Mouse (Mus musculus) neural tube, embryonic 12.5 days (tissue): ENCODE data around the gene 4930402H24Rik. TPM values are rescaled to one million over a fixed set of nuclear protein-coding genes. Genes with fewer than 3 reads are reported as not detected.
A peak's percentile ranks its signal among the peaks of the same experiment; 100 is the strongest.
"Not testable (repeated sequence)": the region's sequence is repeated elsewhere in the genome, so short reads cannot be mapped to it uniquely, and the experiment has no call there.

Experiments used
- ATAC-seq: fragments of 200-750 bp; cut with Nextera tagmentation; 2 replicates; pipeline ENCODE4 v1.8.0; 2017; ENCODE audit warnings: low read depth, mild to moderate bottlenecking, moderate TSS enrichment, moderate library complexity; ENCODE audit not compliant: low FRiP score
- H3K27ac ChIP-seq: fragments of 300-500 bp; sonication (generic); 2 replicates; pipeline ENCODE4 v1.5.1; 2016
- H3K27me3 ChIP-seq: fragments of 300-500 bp; sonication (generic); replicated peaks from 2 replicates; pipeline ENCODE4 v1.6.1; 2016; ENCODE audit warnings: mild to moderate bottlenecking
- H3K36me3 ChIP-seq: fragments of 300-500 bp; sonication (generic); 2 replicates; pipeline ENCODE4 v1.6.1; 2016; ENCODE audit warnings: mild to moderate bottlenecking
- H3K4me1 ChIP-seq: fragments of 300-500 bp; sonication (generic); 2 replicates; pipeline ENCODE4 v1.6.1; 2016
- H3K4me2 ChIP-seq: fragments of 300-500 bp; sonication (generic); replicated peaks from 2 replicates; pipeline ENCODE4 v1.6.1; 2016; ENCODE audit warnings: mild to moderate bottlenecking
- H3K4me3 ChIP-seq: fragments of 300-500 bp; sonication (generic); 2 replicates; pipeline ENCODE4 v1.5.1; 2016
- H3K9ac ChIP-seq: fragments of 300-500 bp; sonication (generic); 2 replicates; pipeline ENCODE4 v1.6.1; 2016; ENCODE audit warnings: mild to moderate bottlenecking
- H3K9me3 ChIP-seq: fragments of 300-500 bp; sonication (generic); 2 replicates; pipeline ENCODE4 v1.6.1; 2016; ENCODE audit warnings: mild to moderate bottlenecking
- WGBS: fragments of 180-500 bp; shearing (Covaris S2); methylation state at CpG from one replicate; pipeline ENCODE4 v1.1.7; 2016; 5-methylcytosine and 5-hydroxymethylcytosine counted together
- polyA plus RNA-seq: library from polyadenylated mRNA; unstranded; fragments of >200 nt; fragmentation: Nextera tagmentation; extraction: Ambion mirVana; gene quantifications from 2 replicates; pipeline ENCODE4 v1.2.1, GENCODE M21; 2016

4930402H24Rik gene
- polyA plus RNA-seq, 1 experiment from 2014 or later: 86.6 TPM

DNA sequence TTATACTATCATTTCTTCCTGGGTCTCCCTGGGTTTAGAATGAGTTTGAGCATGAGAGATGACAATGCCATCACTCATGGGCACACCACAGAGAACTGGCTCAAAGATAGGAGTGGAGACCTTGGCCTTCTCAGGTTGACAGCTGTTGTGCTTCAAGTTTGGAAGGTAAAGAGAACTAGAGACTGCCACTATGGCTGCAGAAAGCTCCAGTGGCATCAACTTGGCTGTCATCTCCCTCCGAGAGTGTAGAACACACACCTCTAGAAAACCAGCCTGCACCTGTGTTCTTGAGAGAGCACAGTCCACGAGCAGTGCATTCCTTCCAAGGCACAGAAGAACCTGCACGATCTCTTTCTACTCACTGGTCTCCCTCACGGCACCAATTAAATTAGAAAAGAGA, 76.7 kb downstream of the 4930402H24Rik start:
- no peak overlapping the region for H3K9ac ChIP-seq
- H3K4me2 ChIP-seq: no peak overlapping the region
- peaks cover 13% of the 10 kb centered on the region for H3K4me1 ChIP-seq
- H3K9me3 ChIP-seq: no peaks in the 10 kb centered on the region
- 89% methylated on average over 4 of the region's 4 CpGs for WGBS
- no peak for ATAC-seq
- no peak overlapping the region for H3K27ac ChIP-seq
- H3K27me3 ChIP-seq: no peaks in the 10 kb centered on the region
- no peak overlapping the region for H3K4me3 ChIP-seq
- H3K36me3 ChIP-seq: peaks cover 29% of the 10 kb centered on the region; the same call in 1 of the 2 replicates

- no peak for ATAC-seq
- H3K9ac ChIP-seq: no peak overlapping the region
- peaks cover 29% of the 10 kb centered on the region; the same call in 1 of the 2 replicates for H3K36me3 ChIP-seq
- WGBS: 100% methylated on average over 1 of the region's 1 CpGs
- H3K4me2 ChIP-seq: no peak overlapping the region
- no peak overlapping the region for H3K27ac ChIP-seq
- H3K27me3 ChIP-seq: no peaks in the 10 kb centered on the region
- H3K4me3 ChIP-seq: no peak overlapping the region
- no peaks in the 10 kb centered on the region for H3K9me3 ChIP-seq
- H3K4me1 ChIP-seq: peaks cover 11% of the 10 kb centered on the region
These were observed 77.5 kb downstream of the 4930402H24Rik start for GRCm38 (mm10) chr2:130828668-130829067.

DNA sequence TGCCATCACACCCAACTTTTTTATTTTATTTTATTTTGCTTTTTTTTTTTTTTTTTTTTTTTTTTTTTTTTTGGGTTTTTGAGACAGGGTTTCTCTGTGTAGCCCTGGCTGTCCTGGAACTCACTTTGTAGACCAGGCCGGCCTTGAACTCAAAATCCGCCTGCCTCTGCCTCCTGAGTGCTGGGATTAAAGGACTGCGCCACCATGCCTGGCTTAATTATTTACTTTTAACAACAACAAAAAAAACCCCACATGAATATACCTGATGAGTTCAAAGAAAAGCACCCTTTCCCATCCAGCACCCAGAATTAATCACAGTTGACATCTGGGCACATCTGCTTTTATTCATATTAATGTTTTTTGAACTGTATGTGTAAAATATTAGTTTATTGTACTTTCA, 78.1 kb downstream of the 4930402H24Rik start:
- H3K4me3 ChIP-seq, H3K27ac ChIP-seq, H3K4me2 ChIP-seq, ATAC-seq, H3K4me1 ChIP-seq, H3K9me3 ChIP-seq, H3K9ac ChIP-seq, H3K27me3 ChIP-seq: not testable (repeated sequence)
- peaks cover 29% of the 10 kb centered on the region; the same call in 1 of the 2 replicates for H3K36me3 ChIP-seq
- WGBS: 87% methylated on average over 3 of the region's 3 CpGs

DNA sequence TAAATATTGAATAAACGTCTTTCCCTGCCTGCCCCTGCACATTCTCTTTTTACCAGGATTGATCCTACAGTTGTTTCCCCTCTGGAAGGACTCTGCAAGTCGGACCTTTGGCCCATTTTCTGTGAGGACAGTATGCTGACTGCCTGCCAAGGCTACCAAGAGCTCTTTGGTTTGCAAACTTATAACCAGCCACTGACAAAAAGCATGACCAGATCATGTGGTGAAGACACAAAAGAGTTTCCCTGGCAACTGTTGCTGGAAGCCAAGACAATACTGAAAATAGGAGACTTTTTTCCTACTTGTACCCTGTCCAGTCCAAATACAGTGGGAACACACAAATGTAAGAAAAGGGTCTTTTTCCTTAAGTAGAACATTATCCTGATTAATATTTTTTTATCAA, 78.8 kb downstream of the 4930402H24Rik start:
- H3K36me3 ChIP-seq: peaks cover 29% of the 10 kb centered on the region; the same call in 1 of the 2 replicates
- H3K4me3 ChIP-seq: no peak overlapping the region
- H3K9me3 ChIP-seq: no peaks in the 10 kb centered on the region
- H3K27me3 ChIP-seq: no peaks in the 10 kb centered on the region
- ATAC-seq: peak; percentile 56; the same call in 1 of the 2 replicates
- no peak overlapping the region for H3K4me2 ChIP-seq
- WGBS: 43% methylated on average over 2 of the region's 2 CpGs
- peaks cover 9% of the 10 kb centered on the region for H3K4me1 ChIP-seq
- H3K27ac ChIP-seq: no peak overlapping the region
- no peak overlapping the region for H3K9ac ChIP-seq

- peaks cover 22% of the 10 kb centered on the region for H3K36me3 ChIP-seq
- H3K4me1 ChIP-seq: peaks cover 7% of the 10 kb centered on the region; the same call in 1 of the 2 replicates
- no peaks in the 10 kb centered on the region for H3K9me3 ChIP-seq
- WGBS: 21% methylated on average over 11 of the region's 11 CpGs
- no peaks in the 10 kb centered on the region for H3K27me3 ChIP-seq
- ATAC-seq: peak; percentile 77
- no peak overlapping the region for H3K4me3 ChIP-seq
- H3K4me2 ChIP-seq: peak overlapping the region; percentile 23; the same call in 1 of the 2 replicates
- peak overlapping the region; percentile 55; the same call in 1 of the 2 replicates for H3K27ac ChIP-seq
- H3K9ac ChIP-seq: no peak overlapping the region
These were observed 87.2 kb downstream of the 4930402H24Rik start for GRCm38 (mm10) chr2:130818838-130819647.

- peaks cover 33% of the 10 kb centered on the region for H3K36me3 ChIP-seq
- ATAC-seq: no peak
- peaks cover 7% of the 10 kb centered on the region; the same call in 1 of the 2 replicates for H3K4me1 ChIP-seq
- no peaks in the 10 kb centered on the region for H3K9me3 ChIP-seq
- H3K27me3 ChIP-seq: no peaks in the 10 kb centered on the region
- H3K4me3 ChIP-seq: no peak overlapping the region
- no peak overlapping the region for H3K4me2 ChIP-seq
- no peak overlapping the region for H3K27ac ChIP-seq
- no peak overlapping the region for H3K9ac ChIP-seq
- WGBS: 97% methylated on average over 1 of the region's 1 CpGs
These were observed 88.3 kb downstream of the 4930402H24Rik start for GRCm38 (mm10) chr2:130817865-130818264.

GRCm38 (mm10) chr2:130816205-130816604, 90.0 kb downstream of the 4930402H24Rik start:
- 84% methylated on average over 5 of the region's 5 CpGs for WGBS

DNA sequence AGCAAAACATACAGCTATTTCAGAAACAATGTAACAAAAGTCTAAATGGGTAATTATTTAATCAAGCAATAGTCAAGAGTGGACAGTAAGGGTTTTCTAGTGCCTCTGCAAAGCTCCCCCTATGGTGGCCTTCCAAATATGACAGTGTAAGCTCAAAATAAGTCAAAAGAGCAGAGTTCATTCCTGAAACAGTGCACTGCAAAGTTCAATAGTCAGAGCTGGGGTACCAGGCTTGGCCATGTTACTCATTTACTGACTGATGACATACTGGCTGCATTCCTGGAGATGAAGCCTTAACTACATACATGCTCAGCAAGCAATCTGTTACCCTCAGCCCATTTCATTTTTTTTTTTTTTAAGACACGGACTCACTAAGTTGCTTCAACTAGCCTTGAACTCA, 91.7 kb downstream of the 4930402H24Rik start:
- Histone ChIP-seq H3K9ac (no peak overlapping the region), H3K4me3 (no peak overlapping the region), H3K27me3 (no peaks in the 10 kb centered on the region), H3K4me1 (peaks cover 7% of the 10 kb centered on the region; the same call in 1 of the 2 replicates), H3K4me2 (no peak overlapping the region), H3K9me3 (no peaks in the 10 kb centered on the region), H3K27ac (no peak overlapping the region), H3K36me3 (peaks cover 51% of the 10 kb centered on the region)
- ATAC-seq: no peak
- 93% methylated on average over 1 of the region's 1 CpGs for WGBS

More at GRCm38 (mm10) chr2:130816205-130816604, 90.0 kb downstream of the 4930402H24Rik start:
- Histone ChIP-seq H3K4me2 (no peak overlapping the region), H3K9me3 (no peaks in the 10 kb centered on the region), H3K27me3 (no peaks in the 10 kb centered on the region), H3K27ac (no peak overlapping the region), H3K4me1 (peaks cover 7% of the 10 kb centered on the region; the same call in 1 of the 2 replicates), H3K36me3 (peaks cover 42% of the 10 kb centered on the region), H3K4me3 (no peak overlapping the region), H3K9ac (no peak overlapping the region)
- ATAC-seq: no peak

GRCm38 (mm10) chr2:130813729-130814128, 92.5 kb downstream of the 4930402H24Rik start:
- Histone ChIP-seq H3K4me1 (peaks cover under 1% of the 10 kb centered on the region; the same call in 1 of the 2 replicates), H3K36me3 (peaks cover 59% of the 10 kb centered on the region), H3K4me2 (no peak overlapping the region), H3K27me3 (no peaks in the 10 kb centered on the region), H3K9ac (no peak overlapping the region), H3K4me3 (no peak overlapping the region), H3K27ac (no peak overlapping the region), H3K9me3 (no peaks in the 10 kb centered on the region)
- WGBS: 76% methylated on average over 6 of the region's 6 CpGs
- ATAC-seq: no peak

DNA sequence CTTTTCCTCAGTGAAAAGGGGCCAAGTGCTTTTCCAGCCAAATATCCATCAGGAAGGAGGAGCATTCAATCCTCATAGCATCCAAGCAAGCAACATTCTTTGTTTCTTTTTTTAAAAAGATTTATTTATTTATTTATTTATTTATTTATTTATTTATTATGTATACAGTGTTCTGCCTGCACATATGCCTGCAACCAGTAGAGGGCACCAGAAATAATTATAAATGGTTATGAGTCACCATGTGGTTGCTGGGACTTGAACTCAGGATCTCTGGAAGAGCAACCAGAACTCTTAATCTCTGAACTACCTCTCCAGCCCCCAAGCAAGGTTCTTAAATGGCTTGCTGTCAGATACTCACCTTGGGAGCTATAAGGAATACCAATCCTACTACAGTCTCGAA, 93.7 kb downstream of the 4930402H24Rik start:
- Histone ChIP-seq H3K9me3 (no peaks in the 10 kb centered on the region), H3K27me3 (no peaks in the 10 kb centered on the region), H3K4me3 (no peak overlapping the region), H3K4me2 (no peak overlapping the region), H3K27ac (no peak overlapping the region), H3K36me3 (peaks cover 62% of the 10 kb centered on the region), H3K4me1 (no peaks in the 10 kb centered on the region), H3K9ac (no peak overlapping the region)
- 98% methylated on average over 1 of the region's 1 CpGs for WGBS
- ATAC-seq: no peak

- peaks cover 58% of the 10 kb centered on the region for H3K36me3 ChIP-seq
- H3K9ac ChIP-seq: no peak overlapping the region
- no peaks in the 10 kb centered on the region for H3K27me3 ChIP-seq
- no peak overlapping the region for H3K4me3 ChIP-seq
- no peak for ATAC-seq
- no peaks in the 10 kb centered on the region for H3K9me3 ChIP-seq
- H3K27ac ChIP-seq: no peak overlapping the region
- 93% methylated on average over 3 of the region's 3 CpGs for WGBS
- no peak overlapping the region for H3K4me2 ChIP-seq
- no peaks in the 10 kb centered on the region for H3K4me1 ChIP-seq
These were observed 101.1 kb downstream of the 4930402H24Rik start for GRCm38 (mm10) chr2:130805146-130805545.

- Histone ChIP-seq H3K4me2 (no peak overlapping the region), H3K27ac (no peak overlapping the region), H3K9me3 (no peaks in the 10 kb centered on the region), H3K4me3 (no peak overlapping the region), H3K27me3 (no peaks in the 10 kb centered on the region), H3K36me3 (peaks cover 43% of the 10 kb centered on the region), H3K4me1 (no peaks in the 10 kb centered on the region), H3K9ac (no peak overlapping the region)
- WGBS: 67% methylated on average over 25 of the region's 25 CpGs
- ATAC-seq: no peak
These were observed 102.5 kb downstream of the 4930402H24Rik start for GRCm38 (mm10) chr2:130803706-130804105.
